Mouse (Mus musculus): ENCODE data around the gene Pus7. TPM values are rescaled to one million over a fixed set of nuclear protein-coding genes. Genes with fewer than 3 reads are reported as not detected.
A peak's percentile ranks its signal among the peaks of the same experiment; 100 is the strongest.

The Pus7 gene
- total RNA-seq (2021), result 10 to 100 TPM; 14.6 to 17.7 TPM
- long read RNA-seq, experiment 1, transcript Pus7-206 (17 exons, 3,266 nt), result major isoform, 8 of 14 reads
- long read RNA-seq, experiment 1, partial matches to known transcripts, result 0 of 14 reads
- long read RNA-seq, experiment 1, other reads (novel, unspliced or antisense), result 3 of 14 reads
- long read RNA-seq, experiment 2, transcript Pus7-206 (17 exons, 3,266 nt), result major isoform, 10 of 18 reads
- long read RNA-seq, experiment 2, transcript Pus7-201 (16 exons, 3,407 nt), result minor isoform, 5 of 18 reads
- long read RNA-seq, experiment 2, partial matches to known transcripts, result 0 of 18 reads
- long read RNA-seq, experiment 2, other reads (novel, unspliced or antisense), result 3 of 18 reads

- Histone ChIP-seq H3K27ac (peak within 1 kb of the TSS; percentile 80), H3K4me3 (peak within 1 kb of the TSS; percentile 92)
- 0 out of 2 replicates have a peak, but pooled peaks have one; percentile 3 for TF ChIP-seq CTCF (conservative IDR thresholded peaks at IDR 0.05)
- DNase-seq (ENCODE audit: low spot score in 2 of 2), result peak; percentile 84
Observed at GRCm38 (mm10) chr5:23782931-23783877, at the start of gene Pus7. TSS of gene Pus7 (minus strand) at chr5:23783711.

- TF ChIP-seq CTCF (conservative IDR thresholded peaks at IDR 0.05), result no peak
- peak overlapping the region; percentile 29 for H3K4me3 ChIP-seq
- no peak overlapping the region for H3K27ac ChIP-seq
- DNase-seq (ENCODE audit: low spot score in 2 of 2), result no peak
Observed at GRCm38 (mm10) chr5:23830897-23831752, 47.6 kb upstream of the Pus7 start.

- no peak overlapping the region for H3K4me3 ChIP-seq
- peak in 1 of 2 experiments; percentile 68 for DNase-seq (ENCODE audit: low spot score in 2 of 2)
- TF ChIP-seq CTCF (conservative IDR thresholded peaks at IDR 0.05), result peak; percentile 89
- no peak overlapping the region for H3K27ac ChIP-seq
Observed at GRCm38 (mm10) chr5:23826321-23827004, 43.0 kb upstream of the Pus7 start.

- Histone ChIP-seq H3K4me3 (no peak overlapping the region), H3K27ac (no peak overlapping the region)
- TF ChIP-seq CTCF (conservative IDR thresholded peaks at IDR 0.05), result no peak
- DNase-seq (ENCODE audit: low spot score in 2 of 2), result no peak
Observed at GRCm38 (mm10) chr5:23824171-23824733, 40.7 kb upstream of the Pus7 start.

- Histone ChIP-seq H3K4me3 (no peak overlapping the region), H3K27ac (no peak overlapping the region)
- DNase-seq (ENCODE audit: low spot score in 2 of 2), result no peak
- TF ChIP-seq CTCF (conservative IDR thresholded peaks at IDR 0.05), result no peak
Observed at GRCm38 (mm10) chr5:23822306-23822705, 38.8 kb upstream of the Pus7 start.

- peak overlapping the region; percentile 15; the same call in 1 of the 2 replicates for H3K27ac ChIP-seq
- DNase-seq (ENCODE audit: low spot score in 2 of 2), result no peak
- no peak for TF ChIP-seq CTCF (conservative IDR thresholded peaks at IDR 0.05)
Observed at GRCm38 (mm10) chr5:23816681-23817080, 33.2 kb upstream of the Pus7 start.

GRCm38 (mm10) chr5:23814841-23815240, 31.3 kb upstream of the Pus7 start:
- no peak for TF ChIP-seq CTCF (conservative IDR thresholded peaks at IDR 0.05)
- Histone ChIP-seq H3K4me3 (no peak overlapping the region), H3K27ac (no peak overlapping the region)
- DNase-seq (ENCODE audit: low spot score in 2 of 2), result no peak

More at GRCm38 (mm10) chr5:23816681-23817080, 33.2 kb upstream of the Pus7 start:
- no peak overlapping the region for H3K4me3 ChIP-seq

- Histone ChIP-seq H3K4me3 (no peak overlapping the region), H3K27ac (no peak overlapping the region)
- TF ChIP-seq CTCF (conservative IDR thresholded peaks at IDR 0.05), result no peak
- no peak for DNase-seq (ENCODE audit: low spot score in 2 of 2)
Observed at GRCm38 (mm10) chr5:23792726-23793125, 9.2 kb upstream of the Pus7 start.

GRCm38 (mm10) chr5:23789078-23789612, 5.6 kb upstream of the Pus7 start:
- no peak overlapping the region for H3K4me3 ChIP-seq
- peak; percentile 30; the same call in 1 of the 2 replicates for TF ChIP-seq CTCF (conservative IDR thresholded peaks at IDR 0.05)
- no peak for DNase-seq (ENCODE audit: low spot score in 2 of 2)
- no peak overlapping the region for H3K27ac ChIP-seq

- DNase-seq (ENCODE audit: low spot score in 2 of 2), result no peak
- Histone ChIP-seq H3K27ac (no peak overlapping the region), H3K4me3 (peak overlapping the region; percentile 96)
- TF ChIP-seq CTCF (conservative IDR thresholded peaks at IDR 0.05), result no peak
Observed at GRCm38 (mm10) chr5:23788390-23788830, 4.9 kb upstream of the Pus7 start.
